Mouse (Mus musculus) liver, adult 2 months (tissue): ENCODE results near the gene Art4.

Experiments used
- CTCF ChIP-seq: fragments of 200-500 bp; IDR thresholded peaks from 2 replicates; pipeline ENCODE4 v1.5.1; 2011; ENCODE audit warnings: low read depth, low read length, control low read depth
- POLR2A ChIP-seq: fragments of 200-500 bp; IDR thresholded peaks from 2 replicates; pipeline ENCODE4 v1.6.1; 2011; ENCODE audit warnings: low read length, control low read depth; ENCODE audit not compliant: insufficient read depth; ENCODE audit errors: extremely low read depth

GRCm38 (mm10) chr6:136852762-136853161, 4.8 kb downstream of the Art4 start:
- TF ChIP-seq CTCF: no peak
- no peak for TF ChIP-seq POLR2A
